Mouse (Mus musculus): ENCODE measurements at regions not wholly inside any gene's neighbourhood (a gene's known extent, or its start where the extent isn't known, plus 50 kb on each side); places are given as distances from the start of the nearest gene placed in this dataset.

GRCm38 (mm10) chr2:75360936-75361335, 298.1 kb upstream of the Hnrnpa3 start:
- Histone ChIP-seq H3K4me3 (ENCODE audit: low read depth, low read length) (no peak overlapping the region), H3K9ac (ENCODE audit: low read depth, low read length) (no peak overlapping the region), H3K9me3 (replicated peaks; ENCODE audit: control insufficient read depth, low read length) (no peaks in the 10 kb centered on the region), H3K4me2 (ENCODE audit: low read depth, low read length) (no peak overlapping the region), H3K36me3 (ENCODE audit: control insufficient read depth, insufficient read depth) (no peaks in the 10 kb centered on the region), H3K27ac (ENCODE audit: low read length) (no peak overlapping the region), H3K27me3 (ENCODE audit: control insufficient read depth, insufficient read depth, low read depth, low read length) (no peaks in the 10 kb centered on the region), H3K4me1 (ENCODE audit: control insufficient read depth, low read depth, low read length) (no peaks in the 10 kb centered on the region)
- 57% methylated on average over 3 of the region's 3 CpGs for WGBS (ENCODE audit: insufficient replicate concordance)
- no peak for ATAC-seq (ENCODE audit: low read depth)

GRCm38 (mm10) chr2:75376666-75377065, 282.4 kb upstream of the Hnrnpa3 start:
- Histone ChIP-seq H3K9me3 (replicated peaks; ENCODE audit: control insufficient read depth, low read length) (no peaks in the 10 kb centered on the region), H3K36me3 (ENCODE audit: control insufficient read depth, insufficient read depth) (no peaks in the 10 kb centered on the region), H3K27me3 (ENCODE audit: control insufficient read depth, insufficient read depth, low read depth, low read length) (no peaks in the 10 kb centered on the region), H3K27ac (ENCODE audit: low read length) (no peak overlapping the region), H3K4me1 (ENCODE audit: control insufficient read depth, low read depth, low read length) (no peaks in the 10 kb centered on the region), H3K4me2 (ENCODE audit: low read depth, low read length) (no peak overlapping the region), H3K9ac (ENCODE audit: low read depth, low read length) (no peak overlapping the region), H3K4me3 (ENCODE audit: low read depth, low read length) (no peak overlapping the region)
- ATAC-seq (ENCODE audit: low read depth) = no peak
- WGBS (ENCODE audit: insufficient replicate concordance) = 69% methylated on average over 5 of the region's 5 CpGs

DNA sequence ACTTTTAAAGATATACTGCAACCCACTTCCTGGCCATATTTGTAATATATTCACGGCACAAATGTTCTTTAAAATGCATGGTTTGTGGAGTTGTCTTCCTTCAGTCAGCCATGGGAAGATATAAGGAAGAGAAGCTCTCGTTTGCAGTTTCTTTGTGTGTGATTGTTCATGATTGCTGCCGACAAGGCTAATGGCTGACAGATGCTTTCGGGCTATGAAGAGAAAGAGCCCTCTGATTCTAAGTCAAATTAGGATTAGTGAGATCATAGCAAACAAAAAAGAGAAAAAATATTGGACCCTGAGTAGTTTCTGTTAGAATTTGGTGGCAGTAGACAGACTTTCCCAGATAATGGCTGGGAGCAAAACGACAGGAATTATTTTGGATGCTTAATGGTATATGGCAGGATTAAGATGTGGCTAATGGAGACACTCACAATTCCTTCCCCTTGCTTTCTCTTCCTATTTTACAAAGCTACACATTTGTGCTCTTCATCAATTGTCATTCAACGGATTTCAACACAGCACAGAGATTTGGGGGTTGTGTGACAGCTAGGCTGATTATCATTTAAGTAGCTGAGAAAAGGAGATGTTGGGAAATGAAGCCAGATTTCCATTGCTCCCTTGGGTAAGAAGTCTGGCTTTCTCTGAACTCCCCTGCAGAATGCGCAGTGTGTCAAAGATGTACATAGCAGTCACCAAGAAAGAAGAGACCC, 273.4 kb upstream of the Hnrnpa3 start:
- no peaks in the 10 kb centered on the region for H3K9me3 ChIP-seq (replicated peaks; ENCODE audit: control insufficient read depth, low read length)
- no peak overlapping the region for H3K9ac ChIP-seq (ENCODE audit: low read depth, low read length)
- 50% methylated on average over 7 of the region's 7 CpGs for WGBS (ENCODE audit: insufficient replicate concordance)
- no peak for ATAC-seq (ENCODE audit: low read depth)
- H3K4me1 ChIP-seq (ENCODE audit: control insufficient read depth, low read depth, low read length) = no peaks in the 10 kb centered on the region
- no peaks in the 10 kb centered on the region for H3K36me3 ChIP-seq (ENCODE audit: control insufficient read depth, insufficient read depth)
- no peaks in the 10 kb centered on the region for H3K27me3 ChIP-seq (ENCODE audit: control insufficient read depth, insufficient read depth, low read depth, low read length)
- no peak overlapping the region for H3K4me2 ChIP-seq (ENCODE audit: low read depth, low read length)
- H3K4me3 ChIP-seq (ENCODE audit: low read depth, low read length) = no peak overlapping the region
- no peak overlapping the region for H3K27ac ChIP-seq (ENCODE audit: low read length)

- Histone ChIP-seq H3K4me1 (ENCODE audit: control insufficient read depth, low read depth, low read length) (no peaks in the 10 kb centered on the region), H3K27ac (ENCODE audit: low read length) (no peak overlapping the region), H3K27me3 (ENCODE audit: control insufficient read depth, insufficient read depth, low read depth, low read length) (no peaks in the 10 kb centered on the region), H3K4me3 (ENCODE audit: low read depth, low read length) (no peak overlapping the region), H3K36me3 (ENCODE audit: control insufficient read depth, insufficient read depth) (no peaks in the 10 kb centered on the region), H3K9me3 (replicated peaks; ENCODE audit: control insufficient read depth, low read length) (no peaks in the 10 kb centered on the region), H3K4me2 (ENCODE audit: low read depth, low read length) (no peak overlapping the region), H3K9ac (ENCODE audit: low read depth, low read length) (no peak overlapping the region)
- ATAC-seq (ENCODE audit: low read depth) = no peak
- WGBS (ENCODE audit: insufficient replicate concordance) = 75% methylated on average over 3 of the region's 3 CpGs
These were observed 272.4 kb upstream of the Hnrnpa3 start for GRCm38 (mm10) chr2:75386636-75387035.

- Histone ChIP-seq H3K4me1 (ENCODE audit: control insufficient read depth, low read depth, low read length) (no peaks in the 10 kb centered on the region), H3K27ac (ENCODE audit: low read length) (no peak overlapping the region), H3K36me3 (ENCODE audit: control insufficient read depth, insufficient read depth) (no peaks in the 10 kb centered on the region), H3K9ac (ENCODE audit: low read depth, low read length) (no peak overlapping the region), H3K27me3 (ENCODE audit: control insufficient read depth, insufficient read depth, low read depth, low read length) (no peaks in the 10 kb centered on the region), H3K4me2 (ENCODE audit: low read depth, low read length) (no peak overlapping the region), H3K4me3 (ENCODE audit: low read depth, low read length) (no peak overlapping the region), H3K9me3 (replicated peaks; ENCODE audit: control insufficient read depth, low read length) (no peaks in the 10 kb centered on the region)
- ATAC-seq (ENCODE audit: low read depth) = no peak
- 68% methylated on average over 3 of the region's 3 CpGs for WGBS (ENCODE audit: insufficient replicate concordance)
These were observed 267.0 kb upstream of the Hnrnpa3 start for GRCm38 (mm10) chr2:75392041-75392440.

DNA sequence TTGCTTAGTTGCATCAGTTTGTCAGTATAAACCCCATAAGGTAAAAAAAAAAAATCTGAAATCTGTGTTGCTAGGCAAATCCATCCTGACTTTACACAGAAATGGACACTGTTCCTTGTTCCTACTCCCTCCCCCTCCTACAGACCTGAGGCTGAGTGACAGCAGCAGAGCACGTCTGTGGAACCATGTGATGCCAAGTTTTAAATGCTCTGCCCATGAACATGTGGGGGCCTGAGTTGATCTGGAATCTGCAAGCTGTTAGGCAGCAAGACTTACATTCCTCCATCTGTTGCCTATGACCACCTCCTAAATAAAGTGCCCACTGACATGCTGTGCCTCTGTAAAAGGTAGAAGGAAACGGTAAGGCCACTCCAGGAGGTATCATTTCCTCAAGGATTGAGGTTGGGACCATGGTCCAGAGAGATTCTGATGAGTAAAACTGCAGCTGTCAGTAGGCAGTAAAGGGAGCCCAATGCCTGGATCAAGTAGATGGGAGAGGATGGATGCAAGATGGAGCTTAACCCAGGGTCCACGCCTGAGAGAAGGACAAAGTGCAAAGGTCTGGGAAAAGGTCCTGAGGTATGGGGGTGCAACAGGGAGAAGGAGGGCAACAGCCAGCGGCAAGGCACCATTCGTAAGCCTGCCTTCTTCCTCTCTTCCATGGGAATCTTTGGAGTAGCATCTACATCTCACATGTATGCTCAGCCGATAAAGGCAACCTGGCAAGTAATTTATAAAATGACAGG, 264.0 kb upstream of the Hnrnpa3 start:
- H3K36me3 ChIP-seq (ENCODE audit: control insufficient read depth, insufficient read depth) = no peaks in the 10 kb centered on the region
- no peak overlapping the region for H3K4me3 ChIP-seq (ENCODE audit: low read depth, low read length)
- no peaks in the 10 kb centered on the region for H3K27me3 ChIP-seq (ENCODE audit: control insufficient read depth, insufficient read depth, low read depth, low read length)
- WGBS (ENCODE audit: insufficient replicate concordance) = 56% methylated on average over 6 of the region's 6 CpGs
- H3K4me1 ChIP-seq (ENCODE audit: control insufficient read depth, low read depth, low read length) = no peaks in the 10 kb centered on the region
- no peak overlapping the region for H3K9ac ChIP-seq (ENCODE audit: low read depth, low read length)
- no peaks in the 10 kb centered on the region for H3K9me3 ChIP-seq (replicated peaks; ENCODE audit: control insufficient read depth, low read length)
- H3K4me2 ChIP-seq (ENCODE audit: low read depth, low read length) = no peak overlapping the region
- no peak overlapping the region for H3K27ac ChIP-seq (ENCODE audit: low read length)
- ATAC-seq (ENCODE audit: low read depth) = no peak

GRCm38 (mm10) chr2:75396016-75396415, 263.0 kb upstream of the Hnrnpa3 start:
- Histone ChIP-seq H3K4me1 (ENCODE audit: control insufficient read depth, low read depth, low read length) (no peaks in the 10 kb centered on the region), H3K4me3 (ENCODE audit: low read depth, low read length) (no peak overlapping the region), H3K9ac (ENCODE audit: low read depth, low read length) (no peak overlapping the region), H3K27me3 (ENCODE audit: control insufficient read depth, insufficient read depth, low read depth, low read length) (no peaks in the 10 kb centered on the region), H3K9me3 (replicated peaks; ENCODE audit: control insufficient read depth, low read length) (no peaks in the 10 kb centered on the region), H3K27ac (ENCODE audit: low read length) (no peak overlapping the region), H3K4me2 (ENCODE audit: low read depth, low read length) (no peak overlapping the region), H3K36me3 (ENCODE audit: control insufficient read depth, insufficient read depth) (no peaks in the 10 kb centered on the region)
- ATAC-seq (ENCODE audit: low read depth) = no peak
- WGBS (ENCODE audit: insufficient replicate concordance) = 66% methylated on average over 2 of the region's 2 CpGs

- no peak for ATAC-seq (ENCODE audit: low read depth)
- no peaks in the 10 kb centered on the region for H3K27me3 ChIP-seq (ENCODE audit: control insufficient read depth, insufficient read depth, low read depth, low read length)
- H3K4me3 ChIP-seq (ENCODE audit: low read depth, low read length) = no peak overlapping the region
- no peak overlapping the region for H3K9ac ChIP-seq (ENCODE audit: low read depth, low read length)
- no peaks in the 10 kb centered on the region for H3K9me3 ChIP-seq (replicated peaks; ENCODE audit: control insufficient read depth, low read length)
- H3K4me2 ChIP-seq (ENCODE audit: low read depth, low read length) = no peak overlapping the region
- no peak overlapping the region for H3K27ac ChIP-seq (ENCODE audit: low read length)
- no peaks in the 10 kb centered on the region for H3K36me3 ChIP-seq (ENCODE audit: control insufficient read depth, insufficient read depth)
- H3K4me1 ChIP-seq (ENCODE audit: control insufficient read depth, low read depth, low read length) = no peaks in the 10 kb centered on the region
- WGBS (ENCODE audit: insufficient replicate concordance) = 49% methylated on average over 7 of the region's 7 CpGs
These were observed 258.7 kb upstream of the Hnrnpa3 start for GRCm38 (mm10) chr2:75400291-75400870.

DNA sequence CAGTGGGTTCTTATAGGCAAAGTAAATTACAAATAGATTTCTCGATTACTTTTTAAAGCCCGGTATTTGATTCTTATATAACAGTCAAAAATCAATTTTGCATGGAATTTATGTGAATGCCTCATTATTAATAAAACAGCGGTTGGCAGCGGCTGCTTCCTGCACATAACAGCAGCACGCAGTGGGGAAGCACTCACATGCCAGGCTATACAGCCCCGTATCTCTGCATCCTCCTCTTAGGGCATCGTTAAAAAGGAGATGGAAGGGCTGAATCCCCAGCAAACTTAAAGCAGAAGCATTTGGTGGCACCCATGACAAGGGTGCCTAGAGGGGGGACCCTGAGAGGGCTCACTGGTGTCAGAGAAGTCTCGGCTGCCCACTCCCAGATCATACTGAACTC, 255.3 kb upstream of the Hnrnpa3 start:
- no peak overlapping the region for H3K4me2 ChIP-seq (ENCODE audit: low read depth, low read length)
- 70% methylated on average over 8 of the region's 8 CpGs for WGBS (ENCODE audit: insufficient replicate concordance)
- no peaks in the 10 kb centered on the region for H3K9me3 ChIP-seq (replicated peaks; ENCODE audit: control insufficient read depth, low read length)
- H3K4me3 ChIP-seq (ENCODE audit: low read depth, low read length) = no peak overlapping the region
- H3K27me3 ChIP-seq (ENCODE audit: control insufficient read depth, insufficient read depth, low read depth, low read length) = no peaks in the 10 kb centered on the region
- no peaks in the 10 kb centered on the region for H3K36me3 ChIP-seq (ENCODE audit: control insufficient read depth, insufficient read depth)
- no peak overlapping the region for H3K27ac ChIP-seq (ENCODE audit: low read length)
- no peaks in the 10 kb centered on the region for H3K4me1 ChIP-seq (ENCODE audit: control insufficient read depth, low read depth, low read length)
- ATAC-seq (ENCODE audit: low read depth) = no peak
- no peak overlapping the region for H3K9ac ChIP-seq (ENCODE audit: low read depth, low read length)
